Mouse (Mus musculus) limb, embryonic 15.5 days (tissue): ENCODE measurements around the gene Ttc17. TPM values are rescaled to one million over a fixed set of nuclear protein-coding genes. Genes with fewer than 3 reads are reported as not detected.

Experiments used
- ATAC-seq: fragments of 200-750 bp; cut with Nextera tagmentation; 2 replicates; pipeline ENCODE4 v1.8.0; 2017; ENCODE audit warnings: low read depth, moderate TSS enrichment; ENCODE audit not compliant: insufficient number of reproducible peaks, low FRiP score, low TSS enrichment
- H3K27ac ChIP-seq: fragments of 300-500 bp; sonication (generic); 2 replicates; pipeline ENCODE4 v1.5.1; 2015; ENCODE audit warnings: moderate library complexity, mild to moderate bottlenecking, inconsistent platforms
- H3K27me3 ChIP-seq: fragments of 300-500 bp; sonication (generic); 2 replicates; pipeline ENCODE4 v1.6.1; 2015; ENCODE audit warnings: inconsistent platforms
- H3K36me3 ChIP-seq: fragments of 300-500 bp; sonication (generic); 2 replicates; pipeline ENCODE4 v1.6.1; 2015; ENCODE audit warnings: inconsistent platforms
- H3K4me1 ChIP-seq: fragments of 300-500 bp; sonication (generic); 2 replicates; pipeline ENCODE4 v1.6.1; 2015; ENCODE audit warnings: inconsistent platforms
- H3K4me2 ChIP-seq: fragments of 300-500 bp; sonication (generic); 2 replicates; pipeline ENCODE4 v1.6.1; 2015; ENCODE audit warnings: mild to moderate bottlenecking, inconsistent platforms
- H3K4me3 ChIP-seq: fragments of 300-500 bp; sonication (generic); 2 replicates; pipeline ENCODE4 v1.5.1; 2015; ENCODE audit warnings: mild to moderate bottlenecking, inconsistent platforms
- H3K9ac ChIP-seq: fragments of 300-500 bp; sonication (generic); 2 replicates; pipeline ENCODE4 v1.6.1; 2015; ENCODE audit warnings: inconsistent platforms
- H3K9me3 ChIP-seq: fragments of 300-500 bp; sonication (generic); 2 replicates; pipeline ENCODE4 v1.6.1; 2016; ENCODE audit warnings: inconsistent platforms
- WGBS: fragments of 180-500 bp; shearing (Covaris S2); methylation state at CpG from one replicate; pipeline ENCODE4 v1.1.7; 2015; 5-methylcytosine and 5-hydroxymethylcytosine counted together
- polyA plus RNA-seq: library from polyadenylated mRNA; unstranded; fragments of >200 nt; fragmentation: Nextera tagmentation; extraction: Ambion mirVana; gene quantifications from 2 replicates; pipeline ENCODE4 v1.2.1, GENCODE M21; 2015

Ttc17 gene
- polyA plus RNA-seq = 17.1 and 20.9 TPM in 2 replicates

GRCm38 (mm10) chr2:94406083-94406957 lies at the start of gene Ttc17:
TSS of gene Ttc17 (minus strand) at chr2:94406689.
- Histone ChIP-seq H3K9ac (peak within 1 kb of the TSS; percentile 86), H3K4me2 (peak within 1 kb of the TSS; percentile 72), H3K27me3 (no peaks in the 10 kb centered on the region), H3K4me1 (peaks cover 24% of the 10 kb centered on the region), H3K9me3 (no peaks in the 10 kb centered on the region), H3K27ac (peak within 1 kb of the TSS; percentile 93), H3K4me3 (peak within 1 kb of the TSS; percentile 90), H3K36me3 (peaks cover 10% of the 10 kb centered on the region)
- peak; percentile 94 for ATAC-seq
- WGBS = under 1% methylated on average over 77 of the region's 77 CpGs

- H3K4me1 ChIP-seq = no peaks in the 10 kb centered on the region
- H3K4me2 ChIP-seq = no peak overlapping the region
- H3K9me3 ChIP-seq = no peaks in the 10 kb centered on the region
- ATAC-seq = no peak
- 84% methylated on average over 8 of the region's 8 CpGs for WGBS
- H3K9ac ChIP-seq = no peak overlapping the region
- no peak overlapping the region for H3K4me3 ChIP-seq
- H3K36me3 ChIP-seq = no peaks in the 10 kb centered on the region
- no peaks in the 10 kb centered on the region for H3K27me3 ChIP-seq
- no peak overlapping the region for H3K27ac ChIP-seq
Measured at GRCm38 (mm10) chr2:94449643-94450042, 43.2 kb upstream of the Ttc17 start.

- Histone ChIP-seq H3K9ac (peak overlapping the region; percentile 95), H3K4me3 (peak overlapping the region; percentile 98), H3K9me3 (no peaks in the 10 kb centered on the region), H3K4me2 (peak overlapping the region; percentile 73), H3K27me3 (no peaks in the 10 kb centered on the region), H3K27ac (peak overlapping the region; percentile 88), H3K4me1 (peaks cover 22% of the 10 kb centered on the region), H3K36me3 (no peaks in the 10 kb centered on the region)
- under 1% methylated on average over 10 of the region's 10 CpGs for WGBS
- ATAC-seq = no peak
Measured at GRCm38 (mm10) chr2:94436952-94437351, 30.5 kb upstream of the Ttc17 start.

- Histone ChIP-seq H3K4me2 (no peak overlapping the region), H3K27ac (no peak overlapping the region), H3K9ac (no peak overlapping the region), H3K9me3 (no peaks in the 10 kb centered on the region), H3K27me3 (no peaks in the 10 kb centered on the region), H3K36me3 (no peaks in the 10 kb centered on the region), H3K4me1 (peaks cover 22% of the 10 kb centered on the region), H3K4me3 (no peak overlapping the region)
- no peak for ATAC-seq
- 85% methylated on average over 7 of the region's 7 CpGs for WGBS
Measured at GRCm38 (mm10) chr2:94435481-94435880, 29.0 kb upstream of the Ttc17 start.

GRCm38 (mm10) chr2:94434833-94435232 lies 28.3 kb upstream of the Ttc17 start:
- H3K4me2 ChIP-seq = no peak overlapping the region
- no peaks in the 10 kb centered on the region for H3K36me3 ChIP-seq
- 65% methylated on average over 1 of the region's 1 CpGs for WGBS
- H3K4me1 ChIP-seq = peaks cover 22% of the 10 kb centered on the region
- no peaks in the 10 kb centered on the region for H3K27me3 ChIP-seq
- no peak for ATAC-seq
- H3K4me3 ChIP-seq = no peak overlapping the region
- no peak overlapping the region for H3K27ac ChIP-seq
- H3K9me3 ChIP-seq = no peaks in the 10 kb centered on the region
- no peak overlapping the region for H3K9ac ChIP-seq

GRCm38 (mm10) chr2:94432214-94432613 lies 25.7 kb upstream of the Ttc17 start:
- Histone ChIP-seq H3K9me3 (no peaks in the 10 kb centered on the region), H3K4me3 (no peak overlapping the region), H3K9ac (no peak overlapping the region), H3K4me2 (no peak overlapping the region), H3K36me3 (peaks cover 7% of the 10 kb centered on the region; the same call in 1 of the 2 replicates), H3K4me1 (peaks cover 19% of the 10 kb centered on the region), H3K27me3 (no peaks in the 10 kb centered on the region), H3K27ac (no peak overlapping the region)
- no peak for ATAC-seq
- 59% methylated on average over 2 of the region's 2 CpGs for WGBS

GRCm38 (mm10) chr2:94428456-94428855 lies 22.0 kb upstream of the Ttc17 start:
- WGBS = 91% methylated on average over 1 of the region's 1 CpGs

GRCm38 (mm10) chr2:94407441-94407840 lies 952 bp upstream of the Ttc17 start:
- Histone ChIP-seq H3K4me2 (peak overlapping the region; percentile 72), H3K27ac (no peak overlapping the region), H3K4me1 (peaks cover 24% of the 10 kb centered on the region), H3K27me3 (no peaks in the 10 kb centered on the region), H3K9ac (no peak overlapping the region), H3K4me3 (peak overlapping the region; percentile 90), H3K36me3 (peaks cover 19% of the 10 kb centered on the region), H3K9me3 (no peaks in the 10 kb centered on the region)
- no peak for ATAC-seq
- WGBS = 20% methylated on average over 3 of the region's 3 CpGs

More at GRCm38 (mm10) chr2:94428456-94428855, 22.0 kb upstream of the Ttc17 start:
- H3K27me3 ChIP-seq = no peaks in the 10 kb centered on the region
- H3K9me3 ChIP-seq = no peaks in the 10 kb centered on the region
- ATAC-seq = no peak
- no peak overlapping the region for H3K9ac ChIP-seq
- no peak overlapping the region for H3K4me2 ChIP-seq
- H3K4me1 ChIP-seq = no peaks in the 10 kb centered on the region
- peaks cover 39% of the 10 kb centered on the region for H3K36me3 ChIP-seq
- no peak overlapping the region for H3K4me3 ChIP-seq
- no peak overlapping the region for H3K27ac ChIP-seq

- Histone ChIP-seq H3K27ac (peak overlapping the region; percentile 93), H3K27me3 (no peaks in the 10 kb centered on the region), H3K4me1 (peaks cover 24% of the 10 kb centered on the region), H3K4me2 (peak overlapping the region; percentile 72), H3K4me3 (peak overlapping the region; percentile 90), H3K36me3 (peaks cover 15% of the 10 kb centered on the region), H3K9me3 (no peaks in the 10 kb centered on the region), H3K9ac (peak overlapping the region; percentile 86)
- WGBS = under 1% methylated on average over 13 of the region's 13 CpGs
- ATAC-seq = no peak
Measured at GRCm38 (mm10) chr2:94407021-94407420, 532 bp upstream of the Ttc17 start.

- peak overlapping the region; percentile 93; the same call in 1 of the 2 replicates for H3K27ac ChIP-seq
- H3K27me3 ChIP-seq = no peaks in the 10 kb centered on the region
- H3K4me1 ChIP-seq = peaks cover 24% of the 10 kb centered on the region
- WGBS = 2% methylated on average over 21 of the region's 21 CpGs
- ATAC-seq = peak; percentile 15; the same call in 1 of the 2 replicates
- H3K9ac ChIP-seq = peak overlapping the region; percentile 86
- peak overlapping the region; percentile 90 for H3K4me3 ChIP-seq
- peak overlapping the region; percentile 72 for H3K4me2 ChIP-seq
- H3K36me3 ChIP-seq = peaks cover 2% of the 10 kb centered on the region
- H3K9me3 ChIP-seq = no peaks in the 10 kb centered on the region
Measured at GRCm38 (mm10) chr2:94405397-94406082, 949 bp downstream of the Ttc17 start.

GRCm38 (mm10) chr2:94404512-94405240 lies 1.8 kb downstream of the Ttc17 start:
- H3K4me3 ChIP-seq = no peak overlapping the region
- no peaks in the 10 kb centered on the region for H3K36me3 ChIP-seq
- peaks cover 24% of the 10 kb centered on the region for H3K4me1 ChIP-seq
- H3K4me2 ChIP-seq = no peak overlapping the region
- ATAC-seq = no peak
- no peak overlapping the region for H3K9ac ChIP-seq
- no peaks in the 10 kb centered on the region for H3K9me3 ChIP-seq
- H3K27me3 ChIP-seq = no peaks in the 10 kb centered on the region
- 63% methylated on average over 10 of the region's 10 CpGs for whole genome bisulfite sequencing
- no peak overlapping the region for H3K27ac ChIP-seq
